Mouse (Mus musculus): ENCODE measurements around the gene Gm8693. TPM values are rescaled to one million over a fixed set of nuclear protein-coding genes. Genes with fewer than 3 reads are reported as not detected.

The Gm8693 gene
- not detected in 2 replicates for polyA plus RNA-seq (2015; fragmentation: Nextera tagmentation; extraction: Ambion mirVana)

DNA sequence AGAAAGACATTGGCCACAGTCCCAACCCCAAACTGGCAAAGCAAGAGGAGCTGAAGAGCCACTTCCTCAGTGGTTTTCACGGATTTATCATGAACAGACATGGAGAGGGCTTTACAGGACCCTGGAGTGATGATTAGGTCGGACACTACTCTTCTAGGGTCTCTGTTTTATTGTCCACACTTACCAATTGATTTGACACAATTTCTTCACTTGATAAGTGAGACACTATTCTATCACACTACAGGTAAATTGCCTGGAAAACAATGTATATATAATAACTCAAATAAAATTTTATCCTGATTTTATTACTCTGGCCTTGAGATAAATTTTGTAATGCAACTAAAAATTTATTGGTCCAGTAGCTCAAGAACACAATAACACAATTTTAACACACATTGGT, at the start of gene Gm8693:
TSS of gene Gm8693 (minus strand) at position 101 of the 400 bp plus-strand sequence.

DNA sequence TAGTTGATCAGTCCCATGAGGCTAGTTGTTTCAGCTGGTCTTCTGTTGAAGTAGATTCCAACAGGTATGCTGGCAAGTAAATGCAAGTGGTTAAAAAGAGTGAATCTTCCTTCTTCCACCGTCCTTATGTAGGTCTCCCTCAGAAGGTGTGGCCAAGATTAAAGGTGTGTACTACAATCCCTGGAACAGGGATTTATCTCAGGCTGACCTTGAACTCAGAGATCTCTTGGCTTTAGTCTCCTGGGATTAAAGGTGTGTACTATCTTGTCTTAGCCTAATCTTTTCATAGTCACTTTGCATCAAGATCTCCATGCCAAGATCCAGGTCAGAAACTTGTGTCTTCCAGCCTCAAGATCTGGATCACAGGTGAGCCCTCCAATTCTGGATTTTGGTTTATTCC, 27.5 kb upstream of the Gm8693 start, which contains the start of gene Gm4567:
TSS of gene Gm4567 (minus strand) at position 101 of the 400 bp plus-strand sequence.

DNA sequence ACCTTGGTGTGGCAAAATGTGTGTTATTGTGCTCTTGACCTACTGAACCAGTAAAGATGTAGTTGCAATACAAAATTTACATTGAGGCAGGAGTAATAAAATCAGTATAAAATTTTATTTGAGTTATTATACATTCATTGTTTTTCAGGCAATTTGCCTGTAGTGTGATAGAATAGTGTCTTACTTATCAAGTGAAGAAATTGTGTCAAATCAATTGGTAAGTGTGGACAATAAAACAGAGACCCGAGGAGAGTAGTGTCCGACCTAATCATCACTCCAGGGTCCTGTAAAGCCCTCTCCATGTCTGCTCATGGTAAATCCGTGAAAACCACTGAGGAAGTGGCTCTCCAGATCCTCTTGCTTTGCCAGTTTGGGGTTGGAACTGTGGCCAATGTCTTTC, 34.4 kb downstream of the Gm8693 start, which contains the start of gene Vmn1r155:
TSS of gene Vmn1r155 (plus strand) at position 301 of the 400 bp plus-strand sequence.

Other genes starting within 250 kb of the Gm8693 start
- gene Gm10665, start 228.2 kb downstream of the Gm8693 start, polyA plus RNA-seq (2015; fragmentation: Nextera tagmentation; extraction: Ambion mirVana) = not detected in 2 replicates
- gene Vmn1r151, start 192.6 kb downstream of the Gm8693 start, polyA plus RNA-seq (2015; fragmentation: Nextera tagmentation; extraction: Ambion mirVana) = not detected in 2 replicates
- gene Vmn1r152, start 169.3 kb downstream of the Gm8693 start, polyA plus RNA-seq (2015; fragmentation: Nextera tagmentation; extraction: Ambion mirVana) = not detected in 2 replicates
- not detected in 2 replicates for gene Gm8677, start 157.4 kb downstream of the Gm8693 start, polyA plus RNA-seq (2015; fragmentation: Nextera tagmentation; extraction: Ambion mirVana)
- not detected in 2 replicates for gene Gm4201, start 127.0 kb downstream of the Gm8693 start, polyA plus RNA-seq (2015; fragmentation: Nextera tagmentation; extraction: Ambion mirVana)
- not detected in 2 replicates for gene Gm4565, start 104.2 kb downstream of the Gm8693 start, polyA plus RNA-seq (2015; fragmentation: Nextera tagmentation; extraction: Ambion mirVana)
- not detected in 2 replicates for gene Vmn1r155, start 34.3 kb downstream of the Gm8693 start, polyA plus RNA-seq (2015; fragmentation: Nextera tagmentation; extraction: Ambion mirVana)
- not detected in 2 replicates for gene Gm4567, start 27.4 kb upstream of the Gm8693 start, polyA plus RNA-seq (2015; fragmentation: Nextera tagmentation; extraction: Ambion mirVana)
- gene Vmn1r157, start 69.4 kb upstream of the Gm8693 start, polyA plus RNA-seq (2015; fragmentation: Nextera tagmentation; extraction: Ambion mirVana) = not detected in 2 replicates
- not detected in 2 replicates for gene Vmn1r158, start 98.5 kb upstream of the Gm8693 start, polyA plus RNA-seq (2015; fragmentation: Nextera tagmentation; extraction: Ambion mirVana)
- gene Vmn1r159, start 151.3 kb upstream of the Gm8693 start, polyA plus RNA-seq (2015; fragmentation: Nextera tagmentation; extraction: Ambion mirVana) = not detected in 2 replicates
- not detected in 2 replicates for gene Vmn1r160, start 178.9 kb upstream of the Gm8693 start, polyA plus RNA-seq (2015; fragmentation: Nextera tagmentation; extraction: Ambion mirVana)

All from spleen, postnatal 0 days (tissue).